Mouse (Mus musculus) thymus, postnatal 36 days (tissue): Measurements from ENCODE around the gene Vmn1r62.
"Not testable (repeated sequence)": the region's sequence is repeated elsewhere in the genome, so short reads cannot be mapped to it uniquely, and the experiment has no call there.

ENCODE experiments used
- DNase-seq, 2 experiments: peaks; one replicate each; pipeline ENCODE4 v3.0.0; 2022; ENCODE audit warnings: mixed read lengths in 2 of 2

Gene Vmn1r62

GRCm38 (mm10) chr7:5673331-5673730 is at the start of gene Vmn1r62:
Gene Vmn1r62, plus strand, starts transcription at chr7:5673631.
- not testable (repeated sequence) for DNase-seq
